Mouse (Mus musculus): ENCODE data around the gene Mkrn1.
"Not testable (repeated sequence)": the region's sequence is repeated elsewhere in the genome, so short reads cannot be mapped to it uniquely, and the experiment has no call there.

Mkrn1 gene

DNA sequence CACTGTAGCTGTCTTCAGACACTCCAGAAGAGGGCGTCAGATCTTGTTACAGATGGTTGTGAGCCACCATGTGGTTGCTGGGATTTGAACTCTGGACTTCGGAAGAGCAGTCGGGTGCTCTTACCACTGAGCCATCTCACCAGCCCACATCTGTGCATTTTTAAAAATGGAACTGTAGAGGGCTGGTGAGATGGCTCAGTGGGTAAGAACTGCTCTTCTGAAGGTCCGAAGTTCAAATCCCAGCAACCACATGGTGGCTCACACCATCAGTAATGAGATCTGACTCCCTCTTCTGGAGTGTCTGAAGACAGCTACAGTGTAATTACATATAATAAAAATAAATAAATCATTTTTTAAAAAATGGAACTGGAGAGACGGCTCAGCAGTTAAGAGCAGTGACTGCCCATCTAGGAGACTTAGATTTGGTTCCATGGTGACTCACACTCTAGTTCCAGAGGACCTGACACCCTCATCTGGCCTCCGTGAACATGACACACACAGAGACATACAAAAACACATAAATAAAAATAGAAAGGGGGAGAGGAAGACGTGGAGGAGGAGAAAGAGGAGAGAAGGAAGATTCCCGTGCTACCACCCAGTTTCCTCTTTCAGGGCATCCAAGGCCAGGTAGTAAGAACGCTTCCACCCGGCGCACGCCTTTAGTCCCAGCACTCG lies 42.0 kb downstream of the Mkrn1 start:
- DNase-seq, result not testable (repeated sequence)

DNA sequence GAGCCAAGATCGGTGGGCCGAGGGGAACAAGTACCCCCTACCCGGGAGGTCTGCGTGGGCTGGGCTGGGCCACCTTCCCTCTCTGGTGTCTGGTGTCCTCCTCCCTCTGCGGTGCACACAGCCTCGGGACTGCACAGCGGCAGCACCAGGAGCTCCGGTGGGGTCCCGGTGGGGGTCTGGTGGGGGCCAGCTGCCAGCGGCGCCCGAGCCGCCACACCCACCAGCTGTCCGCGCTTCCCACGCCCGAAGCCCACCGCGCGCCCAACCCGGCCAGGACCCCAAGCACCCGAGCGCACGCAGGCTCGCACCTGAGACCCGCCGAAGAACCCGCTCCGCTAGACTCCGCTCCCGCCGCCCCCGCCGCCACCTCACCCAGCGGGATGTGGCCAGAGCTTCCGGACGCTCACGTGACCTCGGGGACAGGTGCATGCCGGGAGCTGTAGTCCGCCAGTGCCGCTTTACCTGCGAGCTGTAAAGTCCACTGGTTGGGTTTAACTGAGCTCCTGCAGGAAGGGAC lies 42.9 kb downstream of the Mkrn1 start, which contains the start of gene Slc37a3:
Slc37a3 (minus strand) TSS at position 365 of the 517 bp plus-strand sequence.
- DNase-seq, result peak; percentile 95 to 97

DNA sequence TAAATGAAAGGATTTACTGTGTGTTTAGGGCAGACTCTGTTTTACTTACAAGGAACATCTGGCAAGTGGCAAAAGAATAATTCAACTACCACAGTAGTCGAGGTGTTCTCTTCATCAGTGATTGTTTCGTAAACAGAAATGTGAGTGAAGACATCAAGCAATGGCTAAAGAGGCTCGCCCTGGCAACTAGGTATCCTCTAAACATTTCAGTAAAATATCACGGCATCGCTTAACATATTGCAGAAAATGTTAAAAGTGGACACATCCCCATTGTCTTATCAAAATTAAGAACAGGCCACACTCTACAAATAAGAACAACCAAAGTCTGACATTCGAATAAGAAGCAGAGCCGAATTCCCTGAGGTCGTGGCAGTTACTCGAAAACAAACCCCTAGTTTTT lies 43.5 kb downstream of the Mkrn1 start:
- DNase-seq, result peak in 1 of 2 experiments; percentile 18

DNA sequence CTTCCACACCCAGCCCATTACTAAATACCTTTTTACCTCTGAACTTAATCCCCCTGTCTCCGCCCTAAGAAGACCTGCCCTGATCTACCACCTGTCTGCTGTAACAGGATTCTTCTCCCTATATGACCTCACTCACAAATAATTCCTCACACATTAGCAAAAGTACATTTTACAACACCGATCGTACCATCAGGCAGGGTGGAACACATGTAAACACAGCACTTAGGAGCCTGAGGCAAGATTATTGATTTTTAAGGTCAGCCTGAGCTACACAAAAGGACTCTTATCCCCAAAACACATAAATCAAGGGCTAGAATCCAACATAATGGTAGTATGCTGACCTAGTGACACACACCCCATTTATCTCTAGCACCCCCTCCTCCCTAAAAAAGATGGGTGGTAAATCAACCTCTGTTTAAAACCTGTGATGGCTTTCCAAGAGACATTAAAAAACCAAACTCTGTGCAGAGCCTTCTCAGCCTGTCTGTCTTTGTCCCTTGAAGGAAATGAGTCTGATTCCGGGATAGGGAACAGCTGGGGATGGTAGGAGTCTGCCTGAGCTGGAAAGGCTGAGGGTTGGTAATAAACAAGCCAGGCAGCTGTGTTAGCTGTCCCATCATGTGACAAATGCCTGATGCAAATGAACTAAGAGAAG lies 46.8 kb downstream of the Mkrn1 start:
- no peak for DNase-seq

DNA sequence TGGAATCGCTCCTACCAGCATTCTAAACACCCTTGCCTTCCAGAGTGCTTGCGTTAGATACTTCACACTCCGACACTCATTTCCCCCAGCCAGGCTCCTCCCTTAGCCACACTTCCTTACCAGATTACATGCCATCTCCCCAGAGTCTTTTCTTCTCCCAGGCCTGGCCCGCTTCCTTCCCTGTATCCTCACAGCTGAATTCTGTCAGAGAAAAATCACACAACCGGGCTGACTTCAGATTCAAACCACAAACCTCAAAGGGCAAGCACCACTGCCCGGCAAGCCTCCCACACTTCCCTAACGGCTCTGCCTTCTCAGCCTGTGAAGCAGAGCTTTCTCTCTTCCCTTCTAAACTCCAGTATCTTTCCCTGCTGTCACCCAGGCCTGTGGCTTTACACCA lies 47.5 kb downstream of the Mkrn1 start:
- no peak for DNase-seq

- no peak for DNase-seq
Observed at GRCm38 (mm10) chr6:39372042-39372441, 48.2 kb downstream of the Mkrn1 start.

- no peak for DNase-seq
Observed at GRCm38 (mm10) chr6:39369631-39370030, 50.6 kb downstream of the Mkrn1 start.

DNA sequence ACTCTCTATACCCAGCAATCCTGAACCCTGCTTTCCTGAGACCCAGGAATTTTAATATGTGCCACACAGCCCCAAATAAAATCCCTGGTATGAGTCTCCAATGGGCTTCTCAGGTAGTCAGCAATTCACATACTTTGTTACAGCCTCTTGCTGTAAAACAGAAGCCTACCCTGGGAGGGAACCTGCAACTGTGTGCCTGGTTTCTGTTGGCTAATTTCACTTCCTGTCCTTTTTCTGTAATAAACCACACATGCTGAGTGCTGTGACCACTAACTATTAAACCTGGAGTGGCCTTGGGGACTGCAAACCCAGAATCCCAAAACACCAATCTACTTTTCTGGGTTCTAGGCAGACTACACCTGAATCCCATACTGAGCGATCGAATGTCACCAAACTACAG lies 57.6 kb downstream of the Mkrn1 start:
- DNase-seq, result no peak

DNA sequence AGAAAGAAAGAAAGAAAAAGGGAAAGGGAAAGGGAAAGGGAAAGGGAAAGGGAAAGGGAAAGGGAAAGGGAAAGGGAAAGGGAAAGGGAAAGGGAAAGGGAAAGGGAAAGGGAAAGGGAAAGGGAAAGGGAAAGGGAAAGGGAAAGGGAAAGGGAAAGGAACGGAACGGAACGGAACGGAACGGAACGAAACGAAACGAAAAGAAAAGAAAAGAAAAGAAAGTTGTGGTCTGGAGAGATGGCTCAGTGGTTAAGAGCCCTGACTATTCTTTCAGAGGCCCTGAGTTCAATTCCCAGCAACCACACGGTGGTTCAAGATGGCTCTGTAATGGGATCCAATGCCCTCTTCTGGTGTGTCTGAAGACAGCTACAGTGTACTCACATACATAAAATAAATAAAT lies 61.1 kb downstream of the Mkrn1 start:
- DNase-seq, result not testable (repeated sequence)

DNA sequence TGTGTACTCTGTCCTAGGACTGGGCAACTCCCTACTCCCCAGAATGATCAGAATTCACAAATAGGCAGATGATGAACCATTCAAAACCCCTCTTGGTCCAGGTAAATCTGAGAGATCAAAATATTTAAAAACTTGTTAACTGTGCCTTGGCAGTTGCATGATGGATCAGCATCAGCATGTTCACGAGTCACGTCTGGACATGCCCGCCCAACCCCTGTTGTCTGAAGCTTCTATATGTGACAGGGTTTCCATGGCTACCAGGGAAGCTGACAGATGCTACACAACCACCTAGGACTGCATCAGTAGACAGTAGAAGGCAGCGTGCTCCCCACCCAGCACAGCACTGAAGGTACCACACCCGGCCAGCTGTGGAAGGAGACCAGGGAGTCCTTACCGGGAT lies 71.3 kb downstream of the Mkrn1 start:
- DNase-seq, result no peak

- DNase-seq, result no peak
Observed at GRCm38 (mm10) chr6:39347880-39348814, 72.1 kb downstream of the Mkrn1 start.

Measured in cerebellum, postnatal 10 days (tissue).